Mouse (Mus musculus) testis, adult 2 months (tissue): ENCODE data around the gene Cblb.

ENCODE experiments used
- CTCF ChIP-seq: fragments of 200-500 bp; IDR thresholded peaks from 2 replicates; pipeline ENCODE4 v1.5.1; 2012; ENCODE audit warnings: low read depth, mild to moderate bottlenecking, inconsistent platforms, low read length, moderate library complexity; ENCODE audit not compliant: control insufficient read depth, insufficient read depth, insufficient replicate concordance
- POLR2A ChIP-seq: fragments of 200-500 bp; IDR thresholded peaks from 2 replicates; pipeline ENCODE4 v1.6.1; 2012; ENCODE audit warnings: low read depth, mild to moderate bottlenecking, inconsistent platforms, low read length, moderate library complexity; ENCODE audit not compliant: control insufficient read depth

DNA sequence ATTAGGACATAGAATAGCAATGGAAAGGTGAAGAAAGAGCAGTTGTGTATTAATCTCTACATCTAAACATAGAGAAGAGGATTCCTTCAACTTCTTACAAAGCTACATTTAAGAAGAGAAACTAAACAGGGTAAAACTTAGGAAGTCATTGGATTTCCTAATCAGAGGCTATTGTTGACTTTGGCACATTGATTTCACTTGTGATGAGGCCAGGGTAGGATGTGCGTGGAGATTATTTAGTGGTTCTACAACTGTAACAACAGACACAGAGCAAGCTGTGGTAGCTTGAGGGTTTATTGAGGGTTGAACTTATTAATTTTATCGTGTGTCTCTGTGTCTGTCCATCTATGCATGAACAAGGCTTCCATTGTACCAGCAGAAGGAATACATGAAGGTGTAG lies 7.8 kb downstream of the Cblb start:
- TF ChIP-seq POLR2A (no peak), CTCF (no peak)
